Mouse (Mus musculus) hindbrain, embryonic 13.5 days (tissue): Measurements from ENCODE around the gene Arhgap27. TPM values are rescaled to one million over a fixed set of nuclear protein-coding genes. Genes with fewer than 3 reads are reported as not detected.
A peak's percentile ranks its signal among the peaks of the same experiment; 100 is the strongest.

Experiments used
- ATAC-seq: fragments of 200-750 bp; cut with Nextera tagmentation; 2 replicates; pipeline ENCODE4 v1.8.0; 2017; ENCODE audit warnings: moderate TSS enrichment; ENCODE audit not compliant: low FRiP score
- H3K27ac ChIP-seq: fragments of 300-500 bp; sonication (generic); 2 replicates; pipeline ENCODE4 v1.5.1; 2015; ENCODE audit warnings: inconsistent platforms, mild to moderate bottlenecking, moderate library complexity
- H3K27me3 ChIP-seq: fragments of 300-500 bp; sonication (generic); 2 replicates; pipeline ENCODE4 v1.6.1; 2015; ENCODE audit warnings: mild to moderate bottlenecking, inconsistent platforms
- H3K36me3 ChIP-seq: fragments of 300-500 bp; sonication (generic); 2 replicates; pipeline ENCODE4 v1.6.1; 2015; ENCODE audit warnings: mild to moderate bottlenecking, inconsistent platforms
- H3K4me1 ChIP-seq: fragments of 300-500 bp; sonication (generic); replicated peaks from 2 replicates; pipeline ENCODE4 v1.6.1; 2015; ENCODE audit warnings: inconsistent platforms
- H3K4me2 ChIP-seq: fragments of 300-500 bp; sonication (generic); 2 replicates; pipeline ENCODE4 v1.6.1; 2015; ENCODE audit warnings: inconsistent platforms, mild to moderate bottlenecking, moderate library complexity
- H3K4me3 ChIP-seq: fragments of 300-500 bp; sonication (generic); 2 replicates; pipeline ENCODE4 v1.5.1; 2015; ENCODE audit warnings: mild to moderate bottlenecking, inconsistent platforms
- H3K9ac ChIP-seq: fragments of 300-500 bp; sonication (generic); 2 replicates; pipeline ENCODE4 v1.6.1; 2015; ENCODE audit warnings: mild to moderate bottlenecking, inconsistent platforms
- H3K9me3 ChIP-seq: fragments of 300-500 bp; sonication (generic); 2 replicates; pipeline ENCODE4 v1.6.1; 2016; ENCODE audit warnings: inconsistent platforms
- WGBS: fragments of 180-500 bp; shearing (Covaris S2); methylation state at CpG from one replicate; pipeline ENCODE4 v1.1.7; 2015; 5-methylcytosine and 5-hydroxymethylcytosine counted together
- polyA plus RNA-seq: library from polyadenylated mRNA; unstranded; fragments of >200 nt; fragmentation: Nextera tagmentation; extraction: Ambion mirVana; gene quantifications from 2 replicates; pipeline ENCODE4 v1.2.1, GENCODE M21; 2015

Arhgap27 gene
- polyA plus RNA-seq, 1 experiment from 2014 or later = 3.4 TPM

- ATAC-seq = no peak
- H3K4me1 ChIP-seq = peaks cover 7% of the 10 kb centered on the region
- no peak overlapping the region for H3K9ac ChIP-seq
- no peaks in the 10 kb centered on the region for H3K36me3 ChIP-seq
- no peaks in the 10 kb centered on the region for H3K9me3 ChIP-seq
- peaks cover 9% of the 10 kb centered on the region for H3K27me3 ChIP-seq
- H3K27ac ChIP-seq = no peak overlapping the region
- no peak overlapping the region for H3K4me2 ChIP-seq
- H3K4me3 ChIP-seq = no peak overlapping the region
- 95% methylated on average over 12 of the region's 12 CpGs for WGBS
These were observed 12.7 kb downstream of the Arhgap27 start for GRCm38 (mm10) chr11:103350711-103351315.

GRCm38 (mm10) chr11:103349699-103350098 is 13.8 kb downstream of the Arhgap27 start:
- no peak for ATAC-seq
- Histone ChIP-seq H3K36me3 (no peaks in the 10 kb centered on the region), H3K27ac (no peak overlapping the region), H3K27me3 (peaks cover under 1% of the 10 kb centered on the region), H3K4me2 (no peak overlapping the region), H3K9ac (no peak overlapping the region), H3K4me1 (0 out of 2 replicates have a peak, but pooled peaks cover 4% of the 10 kb centered on the region), H3K9me3 (no peaks in the 10 kb centered on the region), H3K4me3 (no peak overlapping the region)
- 86% methylated on average over 2 of the region's 2 CpGs for WGBS

GRCm38 (mm10) chr11:103346657-103347056 is 16.8 kb downstream of the Arhgap27 start:
- no peak overlapping the region for H3K4me3 ChIP-seq
- 73% methylated on average over 4 of the region's 5 CpGs for WGBS
- H3K9me3 ChIP-seq = no peaks in the 10 kb centered on the region
- 0 out of 2 replicates have a peak, but pooled peaks cover 3% of the 10 kb centered on the region for H3K27me3 ChIP-seq
- H3K36me3 ChIP-seq = no peaks in the 10 kb centered on the region
- H3K27ac ChIP-seq = no peak overlapping the region
- H3K4me1 ChIP-seq = 0 out of 2 replicates have a peak, but pooled peaks cover 4% of the 10 kb centered on the region
- no peak for ATAC-seq
- no peak overlapping the region for H3K9ac ChIP-seq
- H3K4me2 ChIP-seq = no peak overlapping the region

GRCm38 (mm10) chr11:103346236-103346635 is 17.3 kb downstream of the Arhgap27 start:
- Histone ChIP-seq H3K27me3 (0 out of 2 replicates have a peak, but pooled peaks cover 3% of the 10 kb centered on the region), H3K9me3 (no peaks in the 10 kb centered on the region), H3K4me3 (no peak overlapping the region), H3K9ac (no peak overlapping the region), H3K4me1 (0 out of 2 replicates have a peak, but pooled peaks cover 4% of the 10 kb centered on the region), H3K27ac (no peak overlapping the region), H3K4me2 (no peak overlapping the region), H3K36me3 (no peaks in the 10 kb centered on the region)
- no peak for ATAC-seq
- 81% methylated on average over 7 of the region's 7 CpGs for WGBS

- no peak for ATAC-seq
- Histone ChIP-seq H3K36me3 (no peaks in the 10 kb centered on the region), H3K9ac (no peak overlapping the region), H3K4me1 (0 out of 2 replicates have a peak, but pooled peaks cover 4% of the 10 kb centered on the region), H3K27me3 (peaks cover 3% of the 10 kb centered on the region; the same call in 1 of the 2 replicates), H3K4me3 (no peak overlapping the region), H3K27ac (no peak overlapping the region), H3K4me2 (no peak overlapping the region), H3K9me3 (no peaks in the 10 kb centered on the region)
- WGBS = 84% methylated on average over 7 of the region's 7 CpGs
These were observed 17.9 kb downstream of the Arhgap27 start for GRCm38 (mm10) chr11:103345408-103346091.

- Histone ChIP-seq H3K27ac (no peak overlapping the region), H3K9ac (no peak overlapping the region), H3K27me3 (peaks cover 8% of the 10 kb centered on the region; the same call in 1 of the 2 replicates), H3K4me2 (no peak overlapping the region), H3K4me1 (peaks cover 8% of the 10 kb centered on the region; the same call in 1 of the 2 replicates), H3K36me3 (no peaks in the 10 kb centered on the region), H3K4me3 (no peak overlapping the region), H3K9me3 (no peaks in the 10 kb centered on the region)
- no peak for ATAC-seq
- 81% methylated on average over 19 of the region's 19 CpGs for WGBS
These were observed 18.8 kb downstream of the Arhgap27 start for GRCm38 (mm10) chr11:103344494-103345332.

GRCm38 (mm10) chr11:103343881-103344280 is 19.6 kb downstream of the Arhgap27 start:
- peaks cover 11% of the 10 kb centered on the region; the same call in 1 of the 2 replicates for H3K4me1 ChIP-seq
- no peak for ATAC-seq
- H3K9me3 ChIP-seq = no peaks in the 10 kb centered on the region
- H3K27me3 ChIP-seq = peaks cover 15% of the 10 kb centered on the region; the same call in 1 of the 2 replicates
- 88% methylated on average over 1 of the region's 1 CpGs for WGBS
- no peak overlapping the region for H3K4me2 ChIP-seq
- no peak overlapping the region for H3K4me3 ChIP-seq
- no peak overlapping the region for H3K9ac ChIP-seq
- no peaks in the 10 kb centered on the region for H3K36me3 ChIP-seq
- H3K27ac ChIP-seq = no peak overlapping the region

GRCm38 (mm10) chr11:103343063-103343462 is 20.4 kb downstream of the Arhgap27 start:
- no peak overlapping the region for H3K4me3 ChIP-seq
- H3K4me1 ChIP-seq = peaks cover 11% of the 10 kb centered on the region; the same call in 1 of the 2 replicates
- no peak overlapping the region for H3K4me2 ChIP-seq
- H3K27me3 ChIP-seq = peaks cover 15% of the 10 kb centered on the region; the same call in 1 of the 2 replicates
- H3K36me3 ChIP-seq = no peaks in the 10 kb centered on the region
- no peak for ATAC-seq
- no peak overlapping the region for H3K27ac ChIP-seq
- 84% methylated on average over 6 of the region's 6 CpGs for WGBS
- H3K9me3 ChIP-seq = no peaks in the 10 kb centered on the region
- no peak overlapping the region for H3K9ac ChIP-seq

GRCm38 (mm10) chr11:103340677-103341076 is 22.8 kb downstream of the Arhgap27 start:
- 44% methylated on average over 7 of the region's 7 CpGs for WGBS
- Histone ChIP-seq H3K4me1 (peaks cover 7% of the 10 kb centered on the region; the same call in 1 of the 2 replicates), H3K27ac (no peak overlapping the region), H3K9ac (no peak overlapping the region), H3K4me2 (no peak overlapping the region), H3K36me3 (no peaks in the 10 kb centered on the region), H3K4me3 (no peak overlapping the region), H3K27me3 (peaks cover 20% of the 10 kb centered on the region; the same call in 1 of the 2 replicates), H3K9me3 (no peaks in the 10 kb centered on the region)
- ATAC-seq = no peak

GRCm38 (mm10) chr11:103340130-103340529 is 23.4 kb downstream of the Arhgap27 start:
- ATAC-seq = no peak
- Histone ChIP-seq H3K27ac (no peak overlapping the region; the same call in 1 of the 2 replicates), H3K4me2 (peak overlapping the region; percentile 43), H3K9me3 (no peaks in the 10 kb centered on the region), H3K4me3 (peak overlapping the region; percentile 26), H3K36me3 (no peaks in the 10 kb centered on the region), H3K9ac (0 out of 2 replicates have a peak overlapping the region, but pooled peaks have one; percentile 19), H3K4me1 (peaks cover 7% of the 10 kb centered on the region; the same call in 1 of the 2 replicates), H3K27me3 (peaks cover 22% of the 10 kb centered on the region; the same call in 1 of the 2 replicates)
- WGBS = 64% methylated on average over 19 of the region's 19 CpGs

- Histone ChIP-seq H3K9me3 (no peaks in the 10 kb centered on the region), H3K9ac (0 out of 2 replicates have a peak overlapping the region, but pooled peaks have one; percentile 19), H3K36me3 (no peaks in the 10 kb centered on the region), H3K4me3 (peak overlapping the region; percentile 26), H3K4me2 (peak overlapping the region; percentile 43), H3K27ac (no peak overlapping the region; the same call in 1 of the 2 replicates), H3K4me1 (peaks cover 7% of the 10 kb centered on the region; the same call in 1 of the 2 replicates), H3K27me3 (peaks cover 28% of the 10 kb centered on the region)
- no peak for ATAC-seq
- WGBS = 45% methylated on average over 19 of the region's 19 CpGs
These were observed 23.9 kb downstream of the Arhgap27 start for GRCm38 (mm10) chr11:103339414-103340119.
